Mouse (Mus musculus) left cerebral cortex, postnatal 4 days (tissue): ENCODE results near the gene Trim67. TPM values are rescaled to one million over a fixed set of nuclear protein-coding genes. Genes with fewer than 3 reads are reported as not detected.

ENCODE experiments used
- DNase-seq: peaks from one replicate; pipeline ENCODE4 v3.0.0-alpha.2; 2022
- intact Hi-C: fragments of 180-260 bp; cut with DNase I; formaldehyde crosslinking; loops from one replicate; pipeline ENCODE4 v1.15.1; 2025
- total RNA-seq, 2 experiments: library from RNA; stranded (reverse); gene quantifications; 2 replicates each; pipeline ENCODE4 v1.2.3; 2021

The Trim67 gene
- total RNA-seq, 2 experiments from 2014 or later = 251 to 271 TPM

- intact Hi-C loops = no loop called here
- DNase-seq = no peak
Observed at GRCm38 (mm10) chr8:124869708-124870107, 76.8 kb downstream of the Trim67 start.

GRCm38 (mm10) chr8:124871474-124871873, 78.6 kb downstream of the Trim67 start:
- no peak for DNase-seq
- intact Hi-C loops = no loop called here

GRCm38 (mm10) chr8:124872081-124872480, 79.2 kb downstream of the Trim67 start:
- intact Hi-C loops = no loop called here
- DNase-seq = no peak

- intact Hi-C loops = no loop called here
- no peak for DNase-seq
Observed at GRCm38 (mm10) chr8:124872690-124873089, 79.8 kb downstream of the Trim67 start.

GRCm38 (mm10) chr8:124878141-124878540, 85.2 kb downstream of the Trim67 start:
- DNase-seq = no peak
- intact Hi-C loops = no loop called here

GRCm38 (mm10) chr8:124878946-124879526, 86.1 kb downstream of the Trim67 start:
- intact Hi-C loops = no loop called here

More at GRCm38 (mm10) chr8:124878946-124879526, 86.1 kb downstream of the Trim67 start:
- DNase-seq = no peak

Other genes with a start within 250 kb of the Trim67 start
- gene Agt, start 223.4 kb upstream of the Trim67 start, total RNA-seq = 1 to 10 TPM; 3.0 to 9.0 TPM
- gene Capn9, start 217.0 kb upstream of the Trim67 start, total RNA-seq = under 1 TPM in 1 of 2 experiments, not detected in 1; 0.32 TPM
- 10 to 100 TPM; 86.2 to 89.8 TPM for gene 2310022B05Rik, start 129.7 kb upstream of the Trim67 start, total RNA-seq
- gene Ttc13, start 71.1 kb upstream of the Trim67 start, total RNA-seq = 10 to 100 TPM; 72.6 to 73.2 TPM
- gene Arv1, start 71.0 kb upstream of the Trim67 start, total RNA-seq = 10 to 100 TPM; 23.3 to 24.7 TPM
- under 1 TPM; 0.28 to 0.44 TPM for gene Fam89a, start 41.3 kb upstream of the Trim67 start, total RNA-seq
- 10 to 100 TPM; 62.1 to 69.6 TPM for gene Gnpat, start 69.9 kb downstream of the Trim67 start, total RNA-seq
- gene 2810004N23Rik, start 70.0 kb downstream of the Trim67 start, total RNA-seq = 10 to 100 TPM; 21.2 to 24.2 TPM
- 10 to 100 TPM; 32.8 to 33.8 TPM for gene Exoc8, start 104.6 kb downstream of the Trim67 start, total RNA-seq
- gene Sprtn, start 104.8 kb downstream of the Trim67 start, total RNA-seq = 10 to 100 TPM; 17.2 to 17.6 TPM
- 10 to 100 TPM; 57.0 to 59.0 TPM for gene Egln1, start 156.2 kb downstream of the Trim67 start, total RNA-seq
- gene Tsnax, start 219.9 kb downstream of the Trim67 start, total RNA-seq = 10 to 100 TPM; 70.9 to 77.4 TPM